Mouse (Mus musculus) liver, adult 2 months (tissue): ENCODE data around the gene Myh6.

Experiments used
- CTCF ChIP-seq: fragments of 200-500 bp; IDR thresholded peaks from 2 replicates; pipeline ENCODE4 v1.5.1; 2011; ENCODE audit warnings: low read depth, low read length, control low read depth
- POLR2A ChIP-seq: fragments of 200-500 bp; IDR thresholded peaks from 2 replicates; pipeline ENCODE4 v1.6.1; 2011; ENCODE audit warnings: low read length, control low read depth; ENCODE audit not compliant: insufficient read depth; ENCODE audit errors: extremely low read depth

GRCm38 (mm10) chr14:54992196-54992595, 25.5 kb upstream of the Myh6 start:
- TF ChIP-seq POLR2A (no peak), CTCF (no peak)
